Mouse (Mus musculus) liver, adult 2 months (tissue): Measurements from ENCODE around the gene Insc.

Experiments
- CTCF ChIP-seq: fragments of 200-500 bp; IDR thresholded peaks from 2 replicates; pipeline ENCODE4 v1.5.1; 2011; ENCODE audit warnings: low read depth, low read length, control low read depth
- POLR2A ChIP-seq: fragments of 200-500 bp; IDR thresholded peaks from 2 replicates; pipeline ENCODE4 v1.6.1; 2011; ENCODE audit warnings: low read length, control low read depth; ENCODE audit not compliant: insufficient read depth; ENCODE audit errors: extremely low read depth

GRCm38 (mm10) chr7:114874579-114874978 is 131.1 kb downstream of the Insc start:
- no peak for TF ChIP-seq POLR2A
- TF ChIP-seq CTCF = no peak
